Mouse (Mus musculus): ENCODE results near the gene Gldc. TPM values are rescaled to one million over a fixed set of nuclear protein-coding genes. Genes with fewer than 3 reads are reported as not detected.
A peak's percentile ranks its signal among the peaks of the same experiment; 100 is the strongest.
"Not testable (repeated sequence)": the region's sequence is repeated elsewhere in the genome, so short reads cannot be mapped to it uniquely, and the experiment has no call there.

Gene Gldc
- polyA plus RNA-seq (2016; fragmentation: Nextera tagmentation; extraction: Ambion mirVana), result 24.7 and 26.0 TPM in 2 replicates

GRCm38 (mm10) chr19:30174919-30175571 lies at the start of gene Gldc:
TSS of gene Gldc (minus strand) at chr19:30175429.
- Histone ChIP-seq H3K27me3 (ENCODE audit: low read depth, poor library complexity, severe bottlenecking) (peaks cover 68% of the 10 kb centered on the region), H3K4me1 (peaks cover 28% of the 10 kb centered on the region), H3K9me3 (replicated peaks) (no peaks in the 10 kb centered on the region), H3K27ac (replicated peaks) (peak within 1 kb of the TSS; percentile 92), H3K4me3 (peak within 1 kb of the TSS; percentile 82), H3K36me3 (0 out of 2 replicates have a peak, but pooled peaks cover 3% of the 10 kb centered on the region)
- WGBS, result under 1% methylated on average over 50 of the region's 53 CpGs
- DNase-seq (ENCODE audit: low spot score), result peak; percentile 82

DNA sequence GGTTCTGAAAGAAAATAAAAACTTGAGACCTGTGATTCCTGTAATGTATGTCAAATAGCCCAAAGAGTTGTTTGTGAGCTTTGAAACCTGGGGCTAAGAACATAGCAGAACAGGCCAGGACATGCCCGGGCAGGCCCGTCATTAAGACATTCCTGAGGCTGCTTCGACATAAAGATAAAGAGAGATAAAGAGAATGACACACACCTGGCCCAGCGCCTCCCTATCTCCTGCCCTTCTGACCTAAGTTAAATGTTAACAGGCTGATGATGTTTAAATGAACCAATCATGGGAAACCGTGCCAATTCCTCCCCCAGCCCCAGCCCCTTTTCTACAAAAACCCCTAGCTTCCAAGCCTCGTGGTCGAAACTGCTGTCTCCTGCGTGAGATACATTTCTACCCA lies 47.4 kb upstream of the Gldc start:
- not testable (repeated sequence) for H3K4me3 ChIP-seq; H3K9me3 ChIP-seq (replicated peaks); DNase-seq (ENCODE audit: low spot score); H3K27me3 ChIP-seq (ENCODE audit: low read depth, poor library complexity, severe bottlenecking); H3K36me3 ChIP-seq; H3K27ac ChIP-seq (replicated peaks); H3K4me1 ChIP-seq
- 88% methylated on average over 8 of the region's 8 CpGs for WGBS

- Histone ChIP-seq H3K27ac (replicated peaks) (no peak overlapping the region), H3K4me1 (no peaks in the 10 kb centered on the region), H3K4me3 (no peak overlapping the region), H3K36me3 (no peaks in the 10 kb centered on the region), H3K27me3 (ENCODE audit: low read depth, poor library complexity, severe bottlenecking) (no peaks in the 10 kb centered on the region), H3K9me3 (replicated peaks) (no peaks in the 10 kb centered on the region)
- DNase-seq (ENCODE audit: low spot score), result peak; percentile 55
- 33% methylated on average over 7 of the region's 7 CpGs for WGBS
These were observed 42.1 kb upstream of the Gldc start for GRCm38 (mm10) chr19:30217335-30217734.

DNA sequence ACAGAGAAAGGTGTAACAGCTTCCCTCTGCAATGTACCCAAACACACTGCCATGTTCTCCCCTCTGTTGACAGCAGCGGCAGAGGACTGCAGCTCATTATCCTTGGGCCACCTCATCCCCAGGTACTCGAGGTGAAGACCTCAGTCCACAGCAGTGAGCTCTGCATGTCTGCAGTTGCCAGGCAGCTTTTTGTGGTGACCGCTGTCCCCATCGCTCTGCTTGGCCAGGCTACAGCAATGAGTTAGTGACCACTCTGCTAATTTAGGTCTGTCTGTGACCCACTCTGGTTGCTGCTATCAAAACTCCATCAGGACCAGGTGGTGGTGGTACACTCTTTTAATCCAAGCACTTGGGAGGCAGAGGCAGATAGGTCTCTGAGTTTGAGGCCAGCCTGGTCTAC lies 41.0 kb upstream of the Gldc start:
- Histone ChIP-seq H3K27me3 (ENCODE audit: low read depth, poor library complexity, severe bottlenecking) (no peaks in the 10 kb centered on the region), H3K27ac (replicated peaks) (no peak overlapping the region), H3K4me3 (no peak overlapping the region), H3K36me3 (no peaks in the 10 kb centered on the region), H3K9me3 (replicated peaks) (no peaks in the 10 kb centered on the region), H3K4me1 (no peaks in the 10 kb centered on the region)
- DNase-seq (ENCODE audit: low spot score), result no peak
- 81% methylated on average over 4 of the region's 4 CpGs for WGBS

GRCm38 (mm10) chr19:30215736-30216135 lies 40.5 kb upstream of the Gldc start:
- not testable (repeated sequence) for H3K36me3 ChIP-seq; H3K27me3 ChIP-seq (ENCODE audit: low read depth, poor library complexity, severe bottlenecking); H3K9me3 ChIP-seq (replicated peaks); H3K27ac ChIP-seq (replicated peaks); H3K4me3 ChIP-seq; DNase-seq (ENCODE audit: low spot score); H3K4me1 ChIP-seq
- WGBS, result 76% methylated on average over 2 of the region's 2 CpGs

- H3K27ac ChIP-seq (replicated peaks), result no peak overlapping the region
- H3K36me3 ChIP-seq, result no peaks in the 10 kb centered on the region
- H3K9me3 ChIP-seq (replicated peaks), result no peaks in the 10 kb centered on the region
- 30% methylated on average over 2 of the region's 2 CpGs for whole genome bisulfite sequencing
- H3K27me3 ChIP-seq (ENCODE audit: low read depth, poor library complexity, severe bottlenecking), result no peaks in the 10 kb centered on the region
- no peaks in the 10 kb centered on the region for H3K4me1 ChIP-seq
- H3K4me3 ChIP-seq, result no peak overlapping the region
- DNase-seq (ENCODE audit: low spot score), result no peak
These were observed 38.8 kb upstream of the Gldc start for GRCm38 (mm10) chr19:30214026-30214425.

- H3K27me3 ChIP-seq (ENCODE audit: low read depth, poor library complexity, severe bottlenecking); H3K27ac ChIP-seq (replicated peaks); DNase-seq (ENCODE audit: low spot score); H3K4me1 ChIP-seq; H3K9me3 ChIP-seq (replicated peaks); H3K4me3 ChIP-seq; H3K36me3 ChIP-seq: not testable (repeated sequence)
- WGBS, result 85% methylated on average over 8 of the region's 8 CpGs
These were observed 33.8 kb upstream of the Gldc start for GRCm38 (mm10) chr19:30209006-30209405.

DNA sequence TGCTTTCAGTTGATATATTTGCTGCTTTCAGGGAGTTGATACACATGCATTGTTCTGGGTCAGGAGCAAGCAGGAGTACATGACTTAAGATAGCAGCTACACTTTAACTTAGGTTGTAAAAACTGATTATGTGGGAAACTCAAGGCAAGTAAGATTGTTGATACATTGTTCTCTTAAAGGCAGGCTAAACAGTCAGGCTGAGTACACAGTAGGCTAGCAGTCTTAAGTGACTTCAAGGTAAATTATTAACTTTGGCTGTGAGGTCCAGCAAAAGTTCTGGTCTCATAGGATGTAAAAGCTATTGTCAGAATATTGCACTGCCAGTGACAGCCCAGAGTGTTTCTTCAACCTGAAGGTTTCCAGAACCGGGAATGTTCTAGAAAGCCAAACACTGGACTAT lies 31.8 kb upstream of the Gldc start:
- Histone ChIP-seq H3K4me3 (no peak overlapping the region), H3K9me3 (replicated peaks) (no peaks in the 10 kb centered on the region), H3K36me3 (no peaks in the 10 kb centered on the region), H3K27ac (replicated peaks) (no peak overlapping the region), H3K4me1 (no peaks in the 10 kb centered on the region), H3K27me3 (ENCODE audit: low read depth, poor library complexity, severe bottlenecking) (no peaks in the 10 kb centered on the region)
- 77% methylated on average over 1 of the region's 1 CpGs for WGBS
- DNase-seq (ENCODE audit: low spot score), result no peak

DNA sequence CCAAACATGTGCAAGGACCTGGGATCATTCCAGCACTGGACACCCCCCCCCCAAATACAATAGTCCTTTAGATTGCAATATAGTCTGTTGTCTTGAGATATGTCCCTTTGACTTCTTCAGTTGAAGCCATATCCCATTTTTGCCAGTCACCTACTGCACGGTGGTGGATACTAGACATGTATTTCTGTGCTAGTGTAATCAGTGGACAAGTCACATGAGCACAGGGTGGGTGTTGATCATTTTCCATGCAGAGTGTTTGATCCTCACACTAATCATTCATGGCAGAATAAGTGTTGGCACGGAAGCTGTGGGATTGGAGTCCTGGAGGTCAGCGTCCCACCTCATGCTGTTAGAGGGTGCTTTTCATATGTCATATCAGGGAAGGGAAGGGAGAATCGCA lies 30.6 kb upstream of the Gldc start:
- Histone ChIP-seq H3K4me3 (no peak overlapping the region), H3K27ac (replicated peaks) (no peak overlapping the region), H3K27me3 (ENCODE audit: low read depth, poor library complexity, severe bottlenecking) (no peaks in the 10 kb centered on the region), H3K9me3 (replicated peaks) (no peaks in the 10 kb centered on the region), H3K36me3 (no peaks in the 10 kb centered on the region), H3K4me1 (no peaks in the 10 kb centered on the region)
- no peak for DNase-seq (ENCODE audit: low spot score)
- 83% methylated on average over 4 of the region's 4 CpGs for WGBS

DNA sequence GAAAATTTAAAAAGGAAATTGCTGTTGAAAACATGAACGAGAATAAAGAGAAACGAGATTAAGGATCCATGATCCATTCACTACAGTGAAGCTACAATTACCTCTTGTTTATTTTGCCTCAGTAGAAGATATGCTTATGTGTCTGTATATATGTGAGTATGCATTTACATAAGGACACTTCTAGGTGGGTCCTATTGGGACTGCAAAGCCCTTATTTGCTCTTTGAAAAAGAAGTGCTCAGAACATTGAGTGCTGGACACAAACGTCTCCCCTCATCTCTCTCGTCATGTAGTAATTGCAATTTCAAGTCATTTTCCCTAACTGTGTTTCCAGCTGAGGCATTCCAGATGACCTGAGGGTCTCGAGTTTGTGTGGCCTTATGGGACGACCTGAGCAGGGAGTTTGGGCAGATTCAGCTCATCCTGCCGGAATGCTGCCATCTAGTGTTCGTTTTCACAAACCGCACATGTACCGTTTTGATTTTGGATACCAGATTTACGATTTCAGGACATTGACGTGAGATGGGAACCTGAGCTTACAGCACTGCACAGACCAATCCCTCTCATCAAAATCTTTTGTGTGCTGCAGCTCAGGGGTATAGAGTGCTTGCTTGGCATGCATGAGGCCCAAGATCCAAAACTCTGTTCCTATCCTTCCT lies 30.1 kb upstream of the Gldc start:
- Histone ChIP-seq H3K4me1 (no peaks in the 10 kb centered on the region), H3K27ac (replicated peaks) (no peak overlapping the region), H3K4me3 (no peak overlapping the region), H3K27me3 (ENCODE audit: low read depth, poor library complexity, severe bottlenecking) (no peaks in the 10 kb centered on the region), H3K9me3 (replicated peaks) (no peaks in the 10 kb centered on the region), H3K36me3 (no peaks in the 10 kb centered on the region)
- DNase-seq (ENCODE audit: low spot score), result peak; percentile 66
- WGBS, result 23% methylated on average over 12 of the region's 12 CpGs

DNA sequence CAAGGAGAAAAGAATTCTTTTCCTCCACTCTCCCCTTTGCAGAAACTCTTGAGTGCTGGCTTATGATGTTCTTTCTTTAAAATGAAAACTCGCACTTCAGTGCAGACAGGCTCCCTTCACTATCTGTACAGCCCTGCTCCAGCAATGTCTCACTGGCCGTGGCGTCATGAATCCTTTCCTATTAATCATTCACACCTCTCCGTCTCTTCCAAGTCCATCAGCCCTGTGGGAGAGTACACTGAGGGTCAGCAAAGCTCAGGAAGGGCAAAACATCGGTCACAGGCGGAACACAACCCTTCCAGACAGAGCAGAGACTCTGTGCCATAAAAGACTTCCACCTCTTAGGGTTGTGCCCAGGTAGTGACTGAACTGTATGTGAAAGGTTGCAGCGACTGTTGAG lies 26.9 kb upstream of the Gldc start:
- no peak overlapping the region for H3K27ac ChIP-seq (replicated peaks)
- no peaks in the 10 kb centered on the region for H3K9me3 ChIP-seq (replicated peaks)
- 90% methylated on average over 7 of the region's 7 CpGs for WGBS
- no peaks in the 10 kb centered on the region for H3K4me1 ChIP-seq
- H3K4me3 ChIP-seq, result no peak overlapping the region
- no peaks in the 10 kb centered on the region for H3K27me3 ChIP-seq (ENCODE audit: low read depth, poor library complexity, severe bottlenecking)
- H3K36me3 ChIP-seq, result no peaks in the 10 kb centered on the region
- DNase-seq (ENCODE audit: low spot score), result no peak

DNA sequence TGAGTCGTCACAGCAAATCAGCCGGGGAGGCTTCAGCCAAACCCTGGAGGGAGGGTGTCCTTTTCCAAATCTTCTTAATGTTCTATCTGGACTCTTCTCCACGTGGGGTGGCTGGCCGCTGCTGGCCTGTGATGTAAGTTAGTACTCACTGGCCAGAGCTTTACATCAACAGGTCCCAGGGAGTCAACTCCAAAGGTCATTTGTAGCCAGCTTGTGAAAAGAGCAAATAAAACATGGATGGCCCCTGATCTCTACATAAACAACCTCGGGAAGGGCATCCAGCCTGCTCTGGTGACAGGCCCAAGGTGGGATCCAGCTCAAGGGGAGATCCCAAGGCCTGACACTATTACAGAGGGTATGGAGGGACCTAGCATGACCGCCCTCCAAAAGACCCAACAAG lies 19.8 kb upstream of the Gldc start:
- no peaks in the 10 kb centered on the region for H3K4me1 ChIP-seq
- WGBS, result 79% methylated on average over 6 of the region's 6 CpGs
- H3K36me3 ChIP-seq, result no peaks in the 10 kb centered on the region
- H3K27me3 ChIP-seq (ENCODE audit: low read depth, poor library complexity, severe bottlenecking), result no peaks in the 10 kb centered on the region
- no peak for DNase-seq (ENCODE audit: low spot score)
- H3K4me3 ChIP-seq, result no peak overlapping the region
- peaks cover 6% of the 10 kb centered on the region; the same call in 1 of the 2 replicates for H3K9me3 ChIP-seq (replicated peaks)
- H3K27ac ChIP-seq (replicated peaks), result no peak overlapping the region

- no peak overlapping the region for H3K4me3 ChIP-seq
- DNase-seq (ENCODE audit: low spot score), result no peak
- H3K36me3 ChIP-seq, result no peaks in the 10 kb centered on the region
- H3K9me3 ChIP-seq (replicated peaks), result peaks cover 16% of the 10 kb centered on the region
- H3K27me3 ChIP-seq (ENCODE audit: low read depth, poor library complexity, severe bottlenecking), result no peaks in the 10 kb centered on the region
- H3K4me1 ChIP-seq, result no peaks in the 10 kb centered on the region
- 95% methylated on average over 2 of the region's 2 CpGs for WGBS
- H3K27ac ChIP-seq (replicated peaks), result no peak overlapping the region
These were observed 12.0 kb upstream of the Gldc start for GRCm38 (mm10) chr19:30187232-30187631.

All from midbrain, embryonic 10.5 days (tissue).